Mouse (Mus musculus): ENCODE results near the gene 4933405L10Rik. TPM values are rescaled to one million over a fixed set of nuclear protein-coding genes. Genes with fewer than 3 reads are reported as not detected.

4933405L10Rik gene
- total and polyA plus RNA-seq, 3 experiments: 0.25 TPM; not detected in 2

Other genes starting within 250 kb of the 4933405L10Rik start
Only the 20 nearest of the 23 such genes appear.
- 2.1 and 2.6 TPM in 2 replicates for gene Zdhhc1, start 210.8 kb upstream of the 4933405L10Rik start, total RNA-seq (2012; rRNA removed)
- 0.86 and 1.6 TPM in 2 replicates for gene Zdhhc1, start 210.8 kb upstream of the 4933405L10Rik start, total RNA-seq (2014; rRNA removed)
- gene Zdhhc1, start 210.8 kb upstream of the 4933405L10Rik start, polyA plus RNA-seq (2012; ENCODE audit: insufficient read length, low read depth): 2.6 and 3.6 TPM in 2 replicates
- gene Hsd11b2, start 188.9 kb upstream of the 4933405L10Rik start, total RNA-seq (2012; rRNA removed): not detected in 2 replicates
- not detected in 2 replicates for gene Hsd11b2, start 188.9 kb upstream of the 4933405L10Rik start, total RNA-seq (2014; rRNA removed)
- not detected in 2 replicates for gene Hsd11b2, start 188.9 kb upstream of the 4933405L10Rik start, polyA plus RNA-seq (2012; ENCODE audit: insufficient read length, low read depth)
- gene Atp6v0d1, start 141.6 kb upstream of the 4933405L10Rik start, total RNA-seq (2012; rRNA removed): 38.0 and 48.8 TPM in 2 replicates
- 51.0 and 55.3 TPM in 2 replicates for gene Atp6v0d1, start 141.6 kb upstream of the 4933405L10Rik start, total RNA-seq (2014; rRNA removed)
- 48.8 and 53.6 TPM in 2 replicates for gene Atp6v0d1, start 141.6 kb upstream of the 4933405L10Rik start, polyA plus RNA-seq (2012; ENCODE audit: insufficient read length, low read depth)
- gene Ripor1, start 102.4 kb upstream of the 4933405L10Rik start, total RNA-seq (2012; rRNA removed): 1.5 and 1.7 TPM in 2 replicates
- 0.24 and 0.28 TPM in 2 replicates for gene Ripor1, start 102.4 kb upstream of the 4933405L10Rik start, total RNA-seq (2014; rRNA removed)
- gene Ripor1, start 102.4 kb upstream of the 4933405L10Rik start, polyA plus RNA-seq (2012; ENCODE audit: insufficient read length, low read depth): 5.8 and 7.2 TPM in 2 replicates
- gene Ctcf, start 71.1 kb upstream of the 4933405L10Rik start, total RNA-seq (2012; rRNA removed): 42.3 and 47.2 TPM in 2 replicates
- gene Ctcf, start 71.1 kb upstream of the 4933405L10Rik start, total RNA-seq (2014; rRNA removed): 48.3 and 52.4 TPM in 2 replicates
- gene Ctcf, start 71.1 kb upstream of the 4933405L10Rik start, polyA plus RNA-seq (2012; ENCODE audit: insufficient read length, low read depth): 97.9 and 107 TPM in 2 replicates
- gene Agrp, start 70.3 kb upstream of the 4933405L10Rik start, total RNA-seq (2012; rRNA removed): 0.21 and 0.30 TPM in 2 replicates
- gene Agrp, start 70.3 kb upstream of the 4933405L10Rik start, total RNA-seq (2014; rRNA removed): not detected in 2 replicates
- not detected in 2 replicates for gene Agrp, start 70.3 kb upstream of the 4933405L10Rik start, polyA plus RNA-seq (2012; ENCODE audit: insufficient read length, low read depth)
- 7.5 and 7.6 TPM in 2 replicates for gene Carmil2, start 21.4 kb upstream of the 4933405L10Rik start, total RNA-seq (2012; rRNA removed)
- gene Carmil2, start 21.4 kb upstream of the 4933405L10Rik start, total RNA-seq (2014; rRNA removed): 1.7 and 2.0 TPM in 2 replicates
- 32.6 and 33.2 TPM in 2 replicates for gene Carmil2, start 21.4 kb upstream of the 4933405L10Rik start, polyA plus RNA-seq (2012; ENCODE audit: insufficient read length, low read depth)
- gene Acd, start 6.6 kb upstream of the 4933405L10Rik start, total RNA-seq (2012; rRNA removed): 10.9 and 11.9 TPM in 2 replicates
- gene Acd, start 6.6 kb upstream of the 4933405L10Rik start, total RNA-seq (2014; rRNA removed): 4.8 and 5.2 TPM in 2 replicates
- 31.8 and 40.0 TPM in 2 replicates for gene Acd, start 6.6 kb upstream of the 4933405L10Rik start, polyA plus RNA-seq (2012; ENCODE audit: insufficient read length, low read depth)
- 17.5 and 32.3 TPM in 2 replicates for gene Pard6a, start 6.5 kb upstream of the 4933405L10Rik start, total RNA-seq (2012; rRNA removed)
- 18.9 and 23.3 TPM in 2 replicates for gene Pard6a, start 6.5 kb upstream of the 4933405L10Rik start, total RNA-seq (2014; rRNA removed)
- gene Pard6a, start 6.5 kb upstream of the 4933405L10Rik start, polyA plus RNA-seq (2012; ENCODE audit: insufficient read length, low read depth): 10.0 and 15.9 TPM in 2 replicates
- 25.2 and 27.4 TPM in 2 replicates for gene Enkd1, start 555 bp downstream of the 4933405L10Rik start, total RNA-seq (2012; rRNA removed)
- 15.6 and 17.7 TPM in 2 replicates for gene Enkd1, start 555 bp downstream of the 4933405L10Rik start, total RNA-seq (2014; rRNA removed)
- gene Enkd1, start 555 bp downstream of the 4933405L10Rik start, polyA plus RNA-seq (2012; ENCODE audit: insufficient read length, low read depth): 30.8 and 35.9 TPM in 2 replicates
- gene Gfod2, start 51.0 kb downstream of the 4933405L10Rik start, total RNA-seq (2012; rRNA removed): 3.1 and 4.7 TPM in 2 replicates
- gene Gfod2, start 51.0 kb downstream of the 4933405L10Rik start, total RNA-seq (2014; rRNA removed): 1.7 and 1.8 TPM in 2 replicates
- gene Gfod2, start 51.0 kb downstream of the 4933405L10Rik start, polyA plus RNA-seq (2012; ENCODE audit: insufficient read length, low read depth): 3.1 and 3.4 TPM in 2 replicates
- gene Ranbp10, start 119.7 kb downstream of the 4933405L10Rik start, total RNA-seq (2012; rRNA removed): 8.1 and 8.7 TPM in 2 replicates
- gene Ranbp10, start 119.7 kb downstream of the 4933405L10Rik start, total RNA-seq (2014; rRNA removed): 7.4 and 7.9 TPM in 2 replicates
- 12.8 and 15.8 TPM in 2 replicates for gene Ranbp10, start 119.7 kb downstream of the 4933405L10Rik start, polyA plus RNA-seq (2012; ENCODE audit: insufficient read length, low read depth)
- 0.13 and 0.21 TPM in 2 replicates for gene Tsnaxip1, start 120.1 kb downstream of the 4933405L10Rik start, total RNA-seq (2012; rRNA removed)
- 0.13 TPM in 1 of 2 replicates, not detected in the other for gene Tsnaxip1, start 120.1 kb downstream of the 4933405L10Rik start, total RNA-seq (2014; rRNA removed)
- 0.38 and 0.50 TPM in 2 replicates for gene Tsnaxip1, start 120.1 kb downstream of the 4933405L10Rik start, polyA plus RNA-seq (2012; ENCODE audit: insufficient read length, low read depth)
- 21.3 and 21.4 TPM in 2 replicates for gene Cenpt, start 145.6 kb downstream of the 4933405L10Rik start, total RNA-seq (2012; rRNA removed)
- gene Cenpt, start 145.6 kb downstream of the 4933405L10Rik start, total RNA-seq (2014; rRNA removed): 17.3 TPM in 2 replicates
- 28.2 and 29.4 TPM in 2 replicates for gene Cenpt, start 145.6 kb downstream of the 4933405L10Rik start, polyA plus RNA-seq (2012; ENCODE audit: insufficient read length, low read depth)
- gene Thap11, start 147.5 kb downstream of the 4933405L10Rik start, total RNA-seq (2012; rRNA removed): 40.2 and 42.6 TPM in 2 replicates
- gene Thap11, start 147.5 kb downstream of the 4933405L10Rik start, total RNA-seq (2014; rRNA removed): 29.7 and 31.9 TPM in 2 replicates
- gene Thap11, start 147.5 kb downstream of the 4933405L10Rik start, polyA plus RNA-seq (2012; ENCODE audit: insufficient read length, low read depth): 21.3 and 21.7 TPM in 2 replicates
- gene Nutf2, start 152.9 kb downstream of the 4933405L10Rik start, total RNA-seq (2012; rRNA removed): 144 and 193 TPM in 2 replicates
- 205 and 223 TPM in 2 replicates for gene Nutf2, start 152.9 kb downstream of the 4933405L10Rik start, total RNA-seq (2014; rRNA removed)
- gene Nutf2, start 152.9 kb downstream of the 4933405L10Rik start, polyA plus RNA-seq (2012; ENCODE audit: insufficient read length, low read depth): 7.9 and 11.2 TPM in 2 replicates
- 41.6 and 47.0 TPM in 2 replicates for gene Edc4, start 173.2 kb downstream of the 4933405L10Rik start, total RNA-seq (2012; rRNA removed)
- 28.2 and 28.7 TPM in 2 replicates for gene Edc4, start 173.2 kb downstream of the 4933405L10Rik start, total RNA-seq (2014; rRNA removed)
- 37.5 and 46.4 TPM in 2 replicates for gene Edc4, start 173.2 kb downstream of the 4933405L10Rik start, polyA plus RNA-seq (2012; ENCODE audit: insufficient read length, low read depth)
- gene Nrn1l, start 185.9 kb downstream of the 4933405L10Rik start, total RNA-seq (2012; rRNA removed): 0.38 and 0.42 TPM in 2 replicates
- not detected in 2 replicates for gene Nrn1l, start 185.9 kb downstream of the 4933405L10Rik start, total RNA-seq (2014; rRNA removed)
- not detected in 2 replicates for gene Nrn1l, start 185.9 kb downstream of the 4933405L10Rik start, polyA plus RNA-seq (2012; ENCODE audit: insufficient read length, low read depth)
- gene Pskh1, start 192.8 kb downstream of the 4933405L10Rik start, total RNA-seq (2012; rRNA removed): 12.2 and 12.9 TPM in 2 replicates
- gene Pskh1, start 192.8 kb downstream of the 4933405L10Rik start, total RNA-seq (2014; rRNA removed): 10.5 and 11.0 TPM in 2 replicates
- 11.5 and 12.3 TPM in 2 replicates for gene Pskh1, start 192.8 kb downstream of the 4933405L10Rik start, polyA plus RNA-seq (2012; ENCODE audit: insufficient read length, low read depth)
- 2.0 and 2.9 TPM in 2 replicates for gene Ctrl, start 226.2 kb downstream of the 4933405L10Rik start, total RNA-seq (2012; rRNA removed)
- gene Ctrl, start 226.2 kb downstream of the 4933405L10Rik start, total RNA-seq (2014; rRNA removed): 1.3 and 1.5 TPM in 2 replicates
- 5.3 and 5.9 TPM in 2 replicates for gene Ctrl, start 226.2 kb downstream of the 4933405L10Rik start, polyA plus RNA-seq (2012; ENCODE audit: insufficient read length, low read depth)

Measured in CH12.LX (cell line).